Mouse (Mus musculus) bone marrow, adult 2 months (tissue): ENCODE results near the gene 2310033P09Rik.

Source experiments
- CTCF ChIP-seq: fragments of 200-500 bp; IDR thresholded peaks from 2 replicates; pipeline ENCODE4 v1.5.1; 2011; ENCODE audit warnings: low read length, control low read depth; ENCODE audit not compliant: control insufficient read depth, insufficient read depth
- POLR2A ChIP-seq: fragments of 200-500 bp; IDR thresholded peaks from 2 replicates; pipeline ENCODE4 v1.6.1; 2011; ENCODE audit warnings: low read depth, mild to moderate bottlenecking, control low read depth, low read length, borderline replicate concordance; ENCODE audit not compliant: control insufficient read depth

GRCm38 (mm10) chr11:59227604-59228121, 19.5 kb downstream of the 2310033P09Rik start:
- no peak for TF ChIP-seq CTCF
- no peak for TF ChIP-seq POLR2A
